Mouse (Mus musculus) heart, postnatal 36 days (tissue): Measurements from ENCODE around the gene Gm28048. TPM values are rescaled to one million over a fixed set of nuclear protein-coding genes. Genes with fewer than 3 reads are reported as not detected.

Experiments
- total RNA-seq, 2 experiments: library from RNA; stranded (reverse); gene quantifications; 2 replicates each; pipeline ENCODE4 v1.2.3; 2021

Gene Gm28048
- total RNA-seq, 2 experiments from 2014 or later: 4.4 to 5.2 TPM

Other genes starting within 250 kb of the Gm28048 start
- gene B3gnt2, start 121.1 kb downstream of the Gm28048 start, total RNA-seq: 1 to 10 TPM; 6.3 to 7.7 TPM
- gene Zrsr1, start 10.1 kb downstream of the Gm28048 start, total RNA-seq: 10 to 100 TPM; 14.5 to 16.8 TPM
- gene Commd1, start 292 bp upstream of the Gm28048 start, total RNA-seq: 100 to 1,000 TPM; 150 to 164 TPM
- gene Cct4, start 8.4 kb upstream of the Gm28048 start, total RNA-seq: 100 to 1,000 TPM; 131 to 132 TPM
- gene Fam161a, start 25.4 kb upstream of the Gm28048 start, total RNA-seq: 1 to 10 TPM; 2.0 to 4.2 TPM